Mouse (Mus musculus): ENCODE data around the gene Trp53i11. TPM values are rescaled to one million over a fixed set of nuclear protein-coding genes. Genes with fewer than 3 reads are reported as not detected.

Gene Trp53i11
- 32.3 and 41.2 TPM in 2 replicates for polyA plus RNA-seq (2014; fragmentation: Nextera tagmentation; extraction: Ambion mirVana)

GRCm38 (mm10) chr2:93187323-93187996 lies at the start of gene Trp53i11:
Gene Trp53i11 (plus strand): TSS chr2:93187548.
- Histone ChIP-seq H3K4me3 (ENCODE audit: low read depth, low read length) (peak within 1 kb of the TSS; percentile 76), H3K9ac (ENCODE audit: low read length) (peak within 1 kb of the TSS; percentile 70), H3K27me3 (ENCODE audit: control insufficient read depth, insufficient read depth, low read length) (0 out of 2 replicates have a peak, but pooled peaks cover 8% of the 10 kb centered on the region), H3K27ac (replicated peaks; ENCODE audit: low read depth, low read length) (no peak within 1 kb of the TSS), H3K4me2 (ENCODE audit: low read depth, severe bottlenecking) (peak within 1 kb of the TSS; percentile 99), H3K36me3 (ENCODE audit: control insufficient read depth, insufficient read depth, low read length) (no peaks in the 10 kb centered on the region), H3K9me3 (ENCODE audit: control insufficient read depth, low read length) (no peaks in the 10 kb centered on the region), H3K4me1 (ENCODE audit: control insufficient read depth, insufficient read depth, low read length) (peaks cover 8% of the 10 kb centered on the region; the same call in 1 of the 2 replicates)
- ATAC-seq (ENCODE audit: insufficient number of reproducible peaks, low FRiP score, low TSS enrichment, low read depth) (peak; percentile 74), DNase-seq (ENCODE audit: low spot score) (peak; percentile 86)
- under 1% methylated on average over 56 of the region's 69 CpGs for WGBS

DNA sequence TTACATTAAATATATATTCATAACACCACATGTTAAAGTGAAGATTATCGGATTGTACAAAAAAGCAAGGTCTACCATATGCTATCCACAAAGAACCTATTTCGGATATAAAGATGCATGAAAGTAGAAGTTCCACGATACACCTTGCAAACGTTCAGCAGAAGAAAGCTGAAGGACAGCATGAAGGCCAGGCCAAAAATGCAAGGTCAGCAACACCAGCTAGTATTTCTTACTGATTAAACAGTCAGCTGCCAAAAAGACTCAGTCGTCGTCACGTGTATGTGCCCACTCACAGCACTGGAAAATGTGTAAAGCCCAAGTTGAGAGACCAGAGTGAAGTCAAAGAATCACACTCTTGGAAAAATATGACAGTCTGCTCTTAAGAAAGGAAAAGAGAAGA lies 47.9 kb upstream of the Trp53i11 start:
- ATAC-seq (ENCODE audit: insufficient number of reproducible peaks, low FRiP score, low TSS enrichment, low read depth) (no peak), DNase-seq (ENCODE audit: low spot score) (no peak)

DNA sequence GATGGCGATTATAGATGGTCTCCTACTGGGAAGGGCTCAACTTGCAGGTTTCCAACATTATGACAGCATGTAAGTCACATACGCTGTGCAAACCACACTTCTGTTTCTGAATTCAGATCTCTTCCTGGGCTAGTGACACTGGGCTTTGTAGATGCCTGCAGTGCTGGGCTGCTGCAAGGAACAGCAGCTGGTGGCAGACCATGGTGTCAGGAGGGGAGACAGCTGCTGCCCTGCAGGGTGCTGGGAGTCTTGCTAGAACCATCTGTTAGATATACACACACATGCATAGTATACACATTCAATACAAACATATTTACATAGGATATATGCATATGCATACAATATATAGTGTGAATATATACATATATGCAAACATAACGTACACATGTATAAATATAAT lies 46.0 kb upstream of the Trp53i11 start:
- Histone ChIP-seq H3K36me3 (ENCODE audit: control insufficient read depth, insufficient read depth, low read length) (no peaks in the 10 kb centered on the region), H3K4me1 (ENCODE audit: control insufficient read depth, insufficient read depth, low read length) (no peaks in the 10 kb centered on the region), H3K27ac (replicated peaks; ENCODE audit: low read depth, low read length) (no peak overlapping the region), H3K9ac (ENCODE audit: low read length) (no peak overlapping the region), H3K27me3 (ENCODE audit: control insufficient read depth, insufficient read depth, low read length) (no peaks in the 10 kb centered on the region), H3K9me3 (ENCODE audit: control insufficient read depth, low read length) (no peaks in the 10 kb centered on the region), H3K4me2 (ENCODE audit: low read depth, severe bottlenecking) (no peak overlapping the region), H3K4me3 (ENCODE audit: low read depth, low read length) (no peak overlapping the region)
- no peak for ATAC-seq (ENCODE audit: insufficient number of reproducible peaks, low FRiP score, low TSS enrichment, low read depth)
- WGBS: 81% methylated on average over 3 of the region's 3 CpGs
- DNase-seq (ENCODE audit: low spot score): no peak

More for the DNA sequence above, 47.9 kb upstream of the Trp53i11 start:
- no peaks in the 10 kb centered on the region for H3K4me1 ChIP-seq (ENCODE audit: control insufficient read depth, insufficient read depth, low read length)
- WGBS: 91% methylated on average over 7 of the region's 7 CpGs
- H3K4me2 ChIP-seq (ENCODE audit: low read depth, severe bottlenecking): no peak overlapping the region
- no peak overlapping the region for H3K9ac ChIP-seq (ENCODE audit: low read length)
- H3K4me3 ChIP-seq (ENCODE audit: low read depth, low read length): no peak overlapping the region
- H3K27ac ChIP-seq (replicated peaks; ENCODE audit: low read depth, low read length): no peak overlapping the region
- no peaks in the 10 kb centered on the region for H3K27me3 ChIP-seq (ENCODE audit: control insufficient read depth, insufficient read depth, low read length)
- H3K9me3 ChIP-seq (ENCODE audit: control insufficient read depth, low read length): no peaks in the 10 kb centered on the region
- no peaks in the 10 kb centered on the region for H3K36me3 ChIP-seq (ENCODE audit: control insufficient read depth, insufficient read depth, low read length)

GRCm38 (mm10) chr2:93142616-93143015 lies 44.7 kb upstream of the Trp53i11 start:
- DNase-seq (ENCODE audit: low spot score) (no peak), ATAC-seq (ENCODE audit: insufficient number of reproducible peaks, low FRiP score, low TSS enrichment, low read depth) (no peak)
- no peaks in the 10 kb centered on the region for H3K36me3 ChIP-seq (ENCODE audit: control insufficient read depth, insufficient read depth, low read length)
- no peak overlapping the region for H3K27ac ChIP-seq (replicated peaks; ENCODE audit: low read depth, low read length)
- no peaks in the 10 kb centered on the region for H3K27me3 ChIP-seq (ENCODE audit: control insufficient read depth, insufficient read depth, low read length)
- WGBS: 82% methylated on average over 7 of the region's 7 CpGs
- H3K9ac ChIP-seq (ENCODE audit: low read length): no peak overlapping the region
- no peak overlapping the region for H3K4me2 ChIP-seq (ENCODE audit: low read depth, severe bottlenecking)
- H3K9me3 ChIP-seq (ENCODE audit: control insufficient read depth, low read length): no peaks in the 10 kb centered on the region
- H3K4me3 ChIP-seq (ENCODE audit: low read depth, low read length): no peak overlapping the region
- no peaks in the 10 kb centered on the region for H3K4me1 ChIP-seq (ENCODE audit: control insufficient read depth, insufficient read depth, low read length)

DNA sequence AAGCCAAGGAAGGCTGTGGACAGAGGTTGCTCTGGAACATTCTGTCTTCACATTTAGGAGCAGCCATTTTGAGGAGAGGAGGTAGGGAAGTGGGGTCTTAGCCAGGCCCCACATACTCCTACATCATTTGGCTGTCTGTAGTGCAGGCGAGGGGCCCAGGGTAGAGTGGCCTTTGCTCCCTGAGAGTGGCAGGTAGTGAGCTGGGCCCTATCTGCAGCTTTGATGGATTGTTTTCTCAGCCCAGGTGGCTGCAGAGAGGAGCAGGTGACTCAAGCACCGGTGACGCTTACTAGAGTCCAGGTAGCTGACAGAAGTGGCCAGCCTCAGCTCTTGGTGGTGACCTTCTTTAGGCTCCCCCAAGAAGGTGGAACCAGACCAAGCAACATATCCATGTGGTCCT lies 43.2 kb upstream of the Trp53i11 start:
- H3K27ac ChIP-seq (replicated peaks; ENCODE audit: low read depth, low read length): no peak overlapping the region
- no peak for ATAC-seq (ENCODE audit: insufficient number of reproducible peaks, low FRiP score, low TSS enrichment, low read depth)
- no peak overlapping the region for H3K9ac ChIP-seq (ENCODE audit: low read length)
- no peaks in the 10 kb centered on the region for H3K36me3 ChIP-seq (ENCODE audit: control insufficient read depth, insufficient read depth, low read length)
- 88% methylated on average over 3 of the region's 3 CpGs for WGBS
- no peak overlapping the region for H3K4me3 ChIP-seq (ENCODE audit: low read depth, low read length)
- no peak for DNase-seq (ENCODE audit: low spot score)
- H3K4me1 ChIP-seq (ENCODE audit: control insufficient read depth, insufficient read depth, low read length): no peaks in the 10 kb centered on the region
- no peaks in the 10 kb centered on the region for H3K9me3 ChIP-seq (ENCODE audit: control insufficient read depth, low read length)
- no peak overlapping the region for H3K4me2 ChIP-seq (ENCODE audit: low read depth, severe bottlenecking)
- H3K27me3 ChIP-seq (ENCODE audit: control insufficient read depth, insufficient read depth, low read length): no peaks in the 10 kb centered on the region

GRCm38 (mm10) chr2:93150009-93150408 lies 37.3 kb upstream of the Trp53i11 start:
- Histone ChIP-seq H3K9me3 (ENCODE audit: control insufficient read depth, low read length) (no peaks in the 10 kb centered on the region), H3K4me3 (ENCODE audit: low read depth, low read length) (no peak overlapping the region), H3K9ac (ENCODE audit: low read length) (no peak overlapping the region), H3K4me1 (ENCODE audit: control insufficient read depth, insufficient read depth, low read length) (no peaks in the 10 kb centered on the region), H3K4me2 (ENCODE audit: low read depth, severe bottlenecking) (no peak overlapping the region), H3K36me3 (ENCODE audit: control insufficient read depth, insufficient read depth, low read length) (no peaks in the 10 kb centered on the region), H3K27me3 (ENCODE audit: control insufficient read depth, insufficient read depth, low read length) (no peaks in the 10 kb centered on the region), H3K27ac (replicated peaks; ENCODE audit: low read depth, low read length) (no peak overlapping the region)
- ATAC-seq (ENCODE audit: insufficient number of reproducible peaks, low FRiP score, low TSS enrichment, low read depth): no peak
- no peak for DNase-seq (ENCODE audit: low spot score)
- WGBS: 59% methylated on average over 2 of the region's 2 CpGs

DNA sequence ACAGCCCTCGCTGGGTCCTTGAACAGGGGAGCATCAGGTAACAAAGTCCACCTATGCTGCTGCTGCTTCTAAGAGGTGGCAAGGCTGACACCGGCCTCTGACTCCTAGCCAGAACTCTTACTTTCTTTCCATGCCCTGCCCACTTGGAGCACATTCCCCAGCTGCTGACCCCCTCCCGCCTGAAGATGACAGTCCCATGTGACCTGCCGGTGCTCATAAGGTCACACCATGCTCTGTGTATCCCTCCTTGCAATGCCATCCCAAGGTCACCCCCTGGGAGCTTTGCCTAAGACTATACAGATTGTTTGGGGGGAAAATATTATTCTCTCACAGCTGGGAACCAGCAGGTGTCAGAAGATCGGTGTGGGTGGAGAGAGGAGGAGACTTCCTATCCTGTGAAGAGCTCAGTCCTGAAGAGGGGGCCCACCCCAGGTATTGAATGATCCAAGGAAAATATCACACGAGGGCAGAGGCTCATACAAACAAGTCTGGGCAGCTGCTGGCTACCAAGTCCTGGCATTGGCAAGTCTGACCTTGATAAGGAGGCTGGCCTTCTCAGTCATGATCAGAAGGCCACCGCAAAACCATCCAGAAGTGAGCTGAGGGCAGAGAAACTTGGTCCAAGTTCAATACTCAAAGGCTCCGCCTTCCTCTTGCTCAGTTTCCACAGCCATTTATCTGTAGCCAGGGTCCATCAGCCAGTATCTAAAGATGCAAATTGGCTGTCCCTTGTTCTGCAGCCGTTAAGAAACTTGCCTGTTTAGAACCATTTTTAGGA lies 36.5 kb upstream of the Trp53i11 start:
- Histone ChIP-seq H3K4me1 (ENCODE audit: control insufficient read depth, insufficient read depth, low read length) (no peaks in the 10 kb centered on the region), H3K4me3 (ENCODE audit: low read depth, low read length) (no peak overlapping the region), H3K9me3 (ENCODE audit: control insufficient read depth, low read length) (no peaks in the 10 kb centered on the region), H3K36me3 (ENCODE audit: control insufficient read depth, insufficient read depth, low read length) (no peaks in the 10 kb centered on the region), H3K4me2 (ENCODE audit: low read depth, severe bottlenecking) (no peak overlapping the region), H3K27me3 (ENCODE audit: control insufficient read depth, insufficient read depth, low read length) (no peaks in the 10 kb centered on the region), H3K9ac (ENCODE audit: low read length) (no peak overlapping the region), H3K27ac (replicated peaks; ENCODE audit: low read depth, low read length) (no peak overlapping the region)
- DNase-seq (ENCODE audit: low spot score): no peak
- ATAC-seq (ENCODE audit: insufficient number of reproducible peaks, low FRiP score, low TSS enrichment, low read depth): no peak
- WGBS: 71% methylated on average over 9 of the region's 9 CpGs

GRCm38 (mm10) chr2:93152191-93152601 lies 35.2 kb upstream of the Trp53i11 start:
- Histone ChIP-seq H3K4me3 (ENCODE audit: low read depth, low read length) (no peak overlapping the region), H3K36me3 (ENCODE audit: control insufficient read depth, insufficient read depth, low read length) (no peaks in the 10 kb centered on the region), H3K9ac (ENCODE audit: low read length) (no peak overlapping the region), H3K9me3 (ENCODE audit: control insufficient read depth, low read length) (no peaks in the 10 kb centered on the region), H3K27ac (replicated peaks; ENCODE audit: low read depth, low read length) (no peak overlapping the region), H3K4me2 (ENCODE audit: low read depth, severe bottlenecking) (no peak overlapping the region), H3K4me1 (ENCODE audit: control insufficient read depth, insufficient read depth, low read length) (no peaks in the 10 kb centered on the region), H3K27me3 (ENCODE audit: control insufficient read depth, insufficient read depth, low read length) (no peaks in the 10 kb centered on the region)
- WGBS: 81% methylated on average over 6 of the region's 6 CpGs
- ATAC-seq (ENCODE audit: insufficient number of reproducible peaks, low FRiP score, low TSS enrichment, low read depth): no peak
- DNase-seq (ENCODE audit: low spot score): no peak
